Mouse (Mus musculus) CH12.LX (cell line): ENCODE results near the gene Pla2g4a.

Source experiments
- CHD1 ChIP-seq: IDR thresholded peaks from 2 replicates; pipeline ENCODE4 v1.6.1; 2012; ENCODE audit warnings: low read depth, low read length, improper control_type of control experiment, inconsistent platforms
- CHD2 ChIP-seq: IDR thresholded peaks from 2 replicates; pipeline ENCODE4 v1.6.1; 2011; ENCODE audit warnings: low read length, improper control_type of control experiment
- CTCF ChIP-seq, 2 experiments: IDR thresholded peaks in 1 of 2; conservative IDR thresholded peaks in 1 of 2; 2 replicates each; pipeline ENCODE4 v1.5.1; 2011 to 2012; ENCODE audit warnings: low read depth in 2 of 2, low read length in 2 of 2, improper control_type of control experiment in 1 of 2, inconsistent platforms in 1 of 2, mild to moderate bottlenecking in 1 of 2, moderate library complexity in 1 of 2
- EP300 ChIP-seq: IDR thresholded peaks from 2 replicates; pipeline ENCODE4 v1.6.1; 2011; ENCODE audit warnings: low read length, improper control_type of control experiment
- POLR2A ChIP-seq: IDR thresholded peaks from 2 replicates; pipeline ENCODE4 v1.6.1; 2011; ENCODE audit warnings: low read depth, mild to moderate bottlenecking, improper control_type of control experiment, low read length
- RAD21 ChIP-seq: IDR thresholded peaks from 2 replicates; pipeline ENCODE4 v1.6.1; 2011; ENCODE audit warnings: low read depth, mild to moderate bottlenecking, low read length, improper control_type of control experiment, moderate library complexity
- USF2 ChIP-seq: conservative IDR thresholded peaks from 2 replicates; pipeline ENCODE4 v1.6.1; 2011; ENCODE audit warnings: low read depth, low read length, improper control_type of control experiment

DNA sequence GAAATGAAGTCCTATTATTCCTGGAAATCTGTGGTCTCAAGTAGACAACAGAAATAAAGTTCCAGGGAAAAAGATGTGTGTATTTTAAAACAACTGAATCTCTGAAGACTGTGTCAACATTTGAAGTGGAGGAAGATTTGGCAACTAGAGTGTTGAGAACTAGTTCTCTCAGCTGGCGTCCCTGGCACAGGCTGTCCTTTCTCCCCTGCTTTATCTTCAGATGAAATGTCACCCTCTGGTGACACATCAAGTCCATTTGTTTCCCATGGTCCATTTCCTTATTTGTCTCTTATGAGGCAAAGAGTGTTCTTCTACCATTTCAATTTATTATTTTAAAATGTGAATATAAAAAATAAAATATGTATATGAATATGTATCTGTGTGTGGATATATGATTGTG is 89.5 kb downstream of the Pla2g4a start:
- TF ChIP-seq EP300, result no peak
- TF ChIP-seq USF2, result no peak
- TF ChIP-seq POLR2A, result no peak
- no peak for TF ChIP-seq CTCF (conservative IDR thresholded peaks at IDR 0.05 in 1 of 2, IDR thresholded peaks at IDR 0.05 in 1 of 2; ENCODE audit: low read depth in 2 of 2, low read length in 2 of 2)
- no peak for TF ChIP-seq RAD21
- TF ChIP-seq CHD1, result no peak
- TF ChIP-seq CHD2, result no peak
